Mouse (Mus musculus) limb, embryonic 12.5 days (tissue): ENCODE data around the gene Ank3. TPM values are rescaled to one million over a fixed set of nuclear protein-coding genes. Genes with fewer than 3 reads are reported as not detected.

Source experiments
- ATAC-seq: fragments of 200-750 bp; cut with Nextera tagmentation; 2 replicates; pipeline ENCODE4 v1.8.0; 2017; ENCODE audit warnings: low read depth, moderate TSS enrichment; ENCODE audit not compliant: insufficient number of reproducible peaks, insufficient read depth, low FRiP score, low TSS enrichment
- H3K27ac ChIP-seq: fragments of 300-500 bp; sonication (generic); 2 replicates; pipeline ENCODE4 v1.5.1; 2016; ENCODE audit warnings: mild to moderate bottlenecking, moderate library complexity
- H3K27me3 ChIP-seq: fragments of 300-500 bp; sonication (generic); 2 replicates; pipeline ENCODE4 v1.6.1; 2016; ENCODE audit warnings: mild to moderate bottlenecking, moderate library complexity
- H3K36me3 ChIP-seq: fragments of 300-500 bp; sonication (generic); 2 replicates; pipeline ENCODE4 v1.6.1; 2016; ENCODE audit warnings: mild to moderate bottlenecking, moderate library complexity
- H3K4me1 ChIP-seq: fragments of 300-500 bp; sonication (generic); replicated peaks from 2 replicates; pipeline ENCODE4 v1.6.1; 2016
- H3K4me2 ChIP-seq: fragments of 300-500 bp; sonication (generic); 2 replicates; pipeline ENCODE4 v1.6.1; 2016; ENCODE audit warnings: mild to moderate bottlenecking, moderate library complexity
- H3K4me3 ChIP-seq: fragments of 300-500 bp; sonication (generic); replicated peaks from 2 replicates; pipeline ENCODE4 v1.5.1; 2016; ENCODE audit warnings: mild to moderate bottlenecking
- H3K9ac ChIP-seq: fragments of 300-500 bp; sonication (generic); replicated peaks from 2 replicates; pipeline ENCODE4 v1.6.1; 2016; ENCODE audit warnings: mild to moderate bottlenecking, moderate library complexity
- H3K9me3 ChIP-seq: fragments of 300-500 bp; sonication (generic); 2 replicates; pipeline ENCODE4 v1.6.1; 2016; ENCODE audit warnings: mild to moderate bottlenecking, moderate library complexity
- WGBS: fragments of 180-500 bp; shearing (Covaris S2); methylation state at CpG from one replicate; pipeline ENCODE4 v1.1.7; 2016; 5-methylcytosine and 5-hydroxymethylcytosine counted together
- polyA plus RNA-seq: library from polyadenylated mRNA; unstranded; fragments of >200 nt; fragmentation: Nextera tagmentation; extraction: Ambion mirVana; gene quantifications from 2 replicates; pipeline ENCODE4 v1.2.1, GENCODE M21; 2016

Ank3 gene
- polyA plus RNA-seq, 1 experiment from 2014 or later, result 32.5 TPM

DNA sequence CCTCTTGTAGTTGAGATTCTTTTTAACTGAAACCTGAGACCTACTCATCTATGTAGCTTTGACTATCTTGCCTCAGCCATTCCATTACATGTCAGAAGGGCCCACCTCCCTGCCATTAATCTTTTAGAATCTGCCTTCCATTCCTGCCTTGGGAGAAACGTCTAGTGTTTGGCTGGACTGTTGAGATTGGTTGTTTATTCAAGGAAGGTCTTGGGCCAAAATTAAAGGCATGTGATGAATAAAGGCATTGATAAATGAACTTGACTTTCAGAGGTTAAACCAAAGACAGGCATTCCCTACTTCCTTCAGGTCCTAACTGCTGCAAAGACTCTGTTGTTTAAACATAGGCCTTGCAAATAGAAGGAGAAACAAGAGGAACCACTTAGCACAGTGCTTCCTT is 271.9 kb downstream of the Ank3 start:
- Histone ChIP-seq H3K36me3 (no peaks in the 10 kb centered on the region), H3K4me2 (no peak overlapping the region), H3K27me3 (no peaks in the 10 kb centered on the region), H3K4me1 (no peaks in the 10 kb centered on the region), H3K4me3 (no peak overlapping the region), H3K9ac (no peak overlapping the region), H3K27ac (no peak overlapping the region), H3K9me3 (0 out of 2 replicates have a peak, but pooled peaks cover 3% of the 10 kb centered on the region)
- ATAC-seq, result no peak
- 28% methylated on average over 1 of the region's 1 CpGs for whole genome bisulfite sequencing

- WGBS, result 73% methylated on average over 2 of the region's 2 CpGs
- H3K27me3 ChIP-seq, result no peaks in the 10 kb centered on the region
These were observed 272.4 kb downstream of the Ank3 start for GRCm38 (mm10) chr10:69670959-69671358.

GRCm38 (mm10) chr10:69671505-69671904 is 272.9 kb downstream of the Ank3 start:
- Histone ChIP-seq H3K36me3 (no peaks in the 10 kb centered on the region), H3K4me2 (no peak overlapping the region), H3K27me3 (no peaks in the 10 kb centered on the region), H3K27ac (no peak overlapping the region), H3K4me3 (no peak overlapping the region), H3K9ac (no peak overlapping the region), H3K9me3 (0 out of 2 replicates have a peak, but pooled peaks cover 3% of the 10 kb centered on the region), H3K4me1 (no peaks in the 10 kb centered on the region)
- ATAC-seq, result no peak
- 80% methylated on average over 3 of the region's 3 CpGs for WGBS

More at GRCm38 (mm10) chr10:69670959-69671358, 272.4 kb downstream of the Ank3 start:
- Histone ChIP-seq H3K27ac (no peak overlapping the region), H3K9me3 (0 out of 2 replicates have a peak, but pooled peaks cover 3% of the 10 kb centered on the region), H3K9ac (no peak overlapping the region), H3K4me3 (no peak overlapping the region), H3K36me3 (no peaks in the 10 kb centered on the region), H3K4me2 (no peak overlapping the region), H3K4me1 (no peaks in the 10 kb centered on the region)
- no peak for ATAC-seq

- Histone ChIP-seq H3K9ac (no peak overlapping the region), H3K36me3 (no peaks in the 10 kb centered on the region), H3K4me3 (no peak overlapping the region), H3K4me2 (no peak overlapping the region), H3K4me1 (no peaks in the 10 kb centered on the region), H3K27me3 (no peaks in the 10 kb centered on the region), H3K27ac (no peak overlapping the region), H3K9me3 (0 out of 2 replicates have a peak, but pooled peaks cover 3% of the 10 kb centered on the region)
- no peak for ATAC-seq
These were observed 274.0 kb downstream of the Ank3 start for GRCm38 (mm10) chr10:69672545-69672944.

- H3K36me3 ChIP-seq, result no peaks in the 10 kb centered on the region
- no peak overlapping the region for H3K27ac ChIP-seq
- H3K4me2 ChIP-seq, result no peak overlapping the region
- 81% methylated on average over 15 of the region's 15 CpGs for WGBS
- no peak overlapping the region for H3K4me3 ChIP-seq
- ATAC-seq, result no peak
- peaks cover 9% of the 10 kb centered on the region; the same call in 1 of the 2 replicates for H3K9me3 ChIP-seq
- H3K27me3 ChIP-seq, result no peaks in the 10 kb centered on the region
- no peak overlapping the region for H3K9ac ChIP-seq
- 0 out of 2 replicates have a peak, but pooled peaks cover 4% of the 10 kb centered on the region for H3K4me1 ChIP-seq
These were observed 279.7 kb downstream of the Ank3 start for GRCm38 (mm10) chr10:69678230-69678629.

- WGBS, result 86% methylated on average over 1 of the region's 1 CpGs
- Histone ChIP-seq H3K4me2 (no peak overlapping the region), H3K4me1 (peaks cover 13% of the 10 kb centered on the region), H3K27me3 (peaks cover 11% of the 10 kb centered on the region; the same call in 1 of the 2 replicates), H3K27ac (no peak overlapping the region), H3K36me3 (no peaks in the 10 kb centered on the region), H3K9ac (no peak overlapping the region), H3K9me3 (peaks cover 22% of the 10 kb centered on the region), H3K4me3 (no peak overlapping the region)
- no peak for ATAC-seq
These were observed 287.8 kb downstream of the Ank3 start for GRCm38 (mm10) chr10:69686336-69686735.

- Histone ChIP-seq H3K36me3 (no peaks in the 10 kb centered on the region), H3K4me2 (no peak overlapping the region), H3K9ac (no peak overlapping the region), H3K27me3 (peaks cover 14% of the 10 kb centered on the region; the same call in 1 of the 2 replicates), H3K4me1 (peaks cover 10% of the 10 kb centered on the region), H3K9me3 (peaks cover 6% of the 10 kb centered on the region), H3K27ac (no peak overlapping the region), H3K4me3 (no peak overlapping the region)
- ATAC-seq, result no peak
- 89% methylated on average over 12 of the region's 12 CpGs for WGBS
These were observed 290.5 kb downstream of the Ank3 start for GRCm38 (mm10) chr10:69689096-69689495.

DNA sequence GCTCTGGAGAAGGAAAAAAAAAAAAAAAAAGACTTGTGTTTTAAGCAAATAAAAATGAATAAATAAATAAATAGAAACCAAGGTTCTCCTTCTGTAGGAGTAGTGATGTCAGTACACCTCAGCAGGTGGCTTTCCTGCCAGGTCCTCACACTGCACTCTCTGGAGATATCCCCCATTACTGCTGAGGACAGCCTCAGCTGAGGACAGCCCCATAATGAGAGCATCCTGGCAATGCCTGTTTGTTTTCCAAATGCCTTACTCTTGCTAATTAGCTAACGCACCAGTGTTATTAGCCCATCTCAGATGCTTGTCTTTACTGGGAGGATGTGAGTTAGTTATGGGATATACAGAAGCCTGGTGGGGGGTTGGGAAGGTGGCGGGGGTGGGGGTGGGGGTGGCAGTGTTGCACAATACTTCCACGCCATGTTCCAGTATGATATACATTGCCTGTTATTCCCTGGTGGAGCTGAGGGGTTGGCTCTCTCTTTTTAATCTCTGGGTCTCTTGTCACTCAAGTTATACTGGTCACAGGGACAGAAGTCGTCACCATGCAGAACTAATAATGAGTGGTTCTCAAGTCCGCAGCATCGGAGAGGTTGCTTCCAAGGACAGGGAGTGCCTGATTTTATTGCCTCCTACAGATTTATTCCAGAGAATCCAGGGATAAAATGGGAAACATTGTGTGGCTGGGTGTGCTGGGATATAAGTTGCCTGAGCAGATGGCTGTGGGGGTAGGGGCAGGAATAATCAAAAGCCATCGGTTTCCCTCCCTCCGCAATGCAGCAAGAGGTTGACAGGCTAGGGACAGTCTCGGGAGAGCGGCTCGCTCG is 291.8 kb downstream of the Ank3 start:
- Histone ChIP-seq H3K4me3 (no peak overlapping the region; the same call in 1 of the 2 replicates), H3K9ac (no peak overlapping the region), H3K36me3 (no peaks in the 10 kb centered on the region), H3K27ac (no peak overlapping the region), H3K27me3 (peaks cover 14% of the 10 kb centered on the region; the same call in 1 of the 2 replicates), H3K9me3 (no peaks in the 10 kb centered on the region), H3K4me2 (peak overlapping the region; percentile 39), H3K4me1 (peaks cover 10% of the 10 kb centered on the region)
- ATAC-seq, result no peak
- WGBS, result 9% methylated on average over 12 of the region's 12 CpGs

DNA sequence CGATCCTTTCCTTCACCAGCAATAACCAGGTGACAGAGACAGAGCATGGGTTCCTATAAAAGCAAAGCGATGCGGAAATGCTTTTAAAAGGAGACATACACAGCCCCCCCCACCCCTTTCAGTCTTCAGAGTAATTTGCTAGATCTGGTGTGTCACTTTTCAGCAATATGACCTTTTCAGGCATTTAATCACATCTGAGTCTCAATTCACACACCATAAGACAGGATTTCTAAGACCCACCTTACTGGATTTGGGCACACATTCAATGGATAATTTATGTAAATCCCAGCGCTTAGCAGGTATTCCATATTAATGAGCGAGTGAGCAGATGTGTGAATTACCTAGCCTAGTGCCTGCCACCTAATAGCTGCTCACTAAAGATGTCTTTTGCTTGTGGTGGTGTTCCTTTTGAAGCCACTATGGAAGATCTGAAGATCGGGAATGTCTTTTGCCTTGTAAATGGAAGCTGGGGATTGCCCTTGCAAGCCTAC is 292.4 kb downstream of the Ank3 start:
- H3K27ac ChIP-seq, result no peak overlapping the region
- H3K4me1 ChIP-seq, result peaks cover 13% of the 10 kb centered on the region
- no peak for ATAC-seq
- peak overlapping the region; percentile 39 for H3K4me2 ChIP-seq
- H3K9ac ChIP-seq, result no peak overlapping the region
- no peaks in the 10 kb centered on the region for H3K36me3 ChIP-seq
- peaks cover 14% of the 10 kb centered on the region; the same call in 1 of the 2 replicates for H3K27me3 ChIP-seq
- H3K4me3 ChIP-seq, result no peak overlapping the region; the same call in 1 of the 2 replicates
- 18% methylated on average over 6 of the region's 6 CpGs for WGBS
- no peaks in the 10 kb centered on the region for H3K9me3 ChIP-seq

GRCm38 (mm10) chr10:69696019-69696418 is 297.4 kb downstream of the Ank3 start:
- Histone ChIP-seq H3K4me2 (no peak overlapping the region), H3K9me3 (no peaks in the 10 kb centered on the region), H3K36me3 (no peaks in the 10 kb centered on the region), H3K27ac (no peak overlapping the region), H3K4me1 (0 out of 2 replicates have a peak, but pooled peaks cover 6% of the 10 kb centered on the region), H3K9ac (no peak overlapping the region), H3K27me3 (peaks cover 6% of the 10 kb centered on the region; the same call in 1 of the 2 replicates), H3K4me3 (no peak overlapping the region)
- 57% methylated on average over 9 of the region's 9 CpGs for WGBS
- no peak for ATAC-seq

DNA sequence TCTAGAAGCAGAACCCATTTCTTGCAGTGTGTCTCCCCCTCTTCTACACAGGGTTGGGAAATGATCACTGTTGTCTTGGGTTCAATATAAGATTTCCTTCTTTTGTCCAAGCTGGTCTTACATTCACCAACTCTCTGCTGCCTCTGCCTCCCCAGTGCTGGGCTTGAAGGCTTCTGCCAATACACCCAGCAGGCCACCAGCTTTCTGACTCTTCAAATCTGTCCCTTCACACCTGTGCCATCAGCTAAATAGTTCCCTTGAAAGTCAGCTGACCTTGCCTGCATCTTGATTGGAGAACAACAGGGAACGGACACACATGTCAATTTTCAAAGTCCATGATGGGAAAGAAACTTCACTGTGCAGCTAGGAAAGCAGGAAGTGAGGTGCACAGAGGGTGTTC is 300.1 kb downstream of the Ank3 start:
- H3K4me2 ChIP-seq, result no peak overlapping the region
- no peak overlapping the region for H3K27ac ChIP-seq
- no peak overlapping the region for H3K4me3 ChIP-seq
- WGBS, result 81% methylated on average over 1 of the region's 1 CpGs
- H3K9me3 ChIP-seq, result no peaks in the 10 kb centered on the region
- no peak for ATAC-seq
- H3K4me1 ChIP-seq, result 0 out of 2 replicates have a peak, but pooled peaks cover 6% of the 10 kb centered on the region
- H3K27me3 ChIP-seq, result no peaks in the 10 kb centered on the region
- H3K36me3 ChIP-seq, result no peaks in the 10 kb centered on the region
- H3K9ac ChIP-seq, result no peak overlapping the region
